Mouse (Mus musculus): ENCODE measurements around the gene Hoxa11. TPM values are rescaled to one million over a fixed set of nuclear protein-coding genes. Genes with fewer than 3 reads are reported as not detected.
A peak's percentile ranks its signal among the peaks of the same experiment; 100 is the strongest.

The Hoxa11 gene
- polyA plus RNA-seq, 1 experiment from 2014 or later = not detected

- Histone ChIP-seq H3K9ac (no peak overlapping the region), H3K4me3 (replicated peaks; ENCODE audit: low read length) (no peak overlapping the region), H3K4me2 (replicated peaks) (no peak overlapping the region), H3K27me3 (ENCODE audit: control insufficient read depth, insufficient read depth, low read length) (peaks cover 96% of the 10 kb centered on the region), H3K4me1 (replicated peaks; ENCODE audit: control insufficient read depth, insufficient read depth, low read length) (no peaks in the 10 kb centered on the region), H3K36me3 (replicated peaks; ENCODE audit: control insufficient read depth, insufficient read depth) (no peaks in the 10 kb centered on the region), H3K9me3 (ENCODE audit: control insufficient read depth, low read length) (no peaks in the 10 kb centered on the region), H3K27ac (no peak overlapping the region)
- no peak for ATAC-seq (ENCODE audit: low FRiP score)
- 3% methylated on average over 8 of the region's 8 CpGs for WGBS
- no peak for DNase-seq (ENCODE audit: low spot score)
Measured at GRCm38 (mm10) chr6:52275563-52276280, 30.1 kb upstream of the Hoxa11 start.

GRCm38 (mm10) chr6:52274576-52274975 lies 29.0 kb upstream of the Hoxa11 start:
- no peak for ATAC-seq (ENCODE audit: low FRiP score)
- Histone ChIP-seq H3K27ac (no peak overlapping the region), H3K36me3 (replicated peaks; ENCODE audit: control insufficient read depth, insufficient read depth) (no peaks in the 10 kb centered on the region), H3K9me3 (ENCODE audit: control insufficient read depth, low read length) (no peaks in the 10 kb centered on the region), H3K4me2 (replicated peaks) (no peak overlapping the region), H3K4me1 (replicated peaks; ENCODE audit: control insufficient read depth, insufficient read depth, low read length) (no peaks in the 10 kb centered on the region), H3K27me3 (ENCODE audit: control insufficient read depth, insufficient read depth, low read length) (peaks cover 96% of the 10 kb centered on the region), H3K4me3 (replicated peaks; ENCODE audit: low read length) (no peak overlapping the region), H3K9ac (no peak overlapping the region)
- under 1% methylated on average over 11 of the region's 11 CpGs for WGBS
- no peak for DNase-seq (ENCODE audit: low spot score)

- Histone ChIP-seq H3K9ac (no peak overlapping the region), H3K4me3 (replicated peaks; ENCODE audit: low read length) (no peak overlapping the region), H3K4me1 (replicated peaks; ENCODE audit: control insufficient read depth, insufficient read depth, low read length) (no peaks in the 10 kb centered on the region), H3K4me2 (replicated peaks) (no peak overlapping the region), H3K36me3 (replicated peaks; ENCODE audit: control insufficient read depth, insufficient read depth) (no peaks in the 10 kb centered on the region), H3K27ac (no peak overlapping the region), H3K9me3 (ENCODE audit: control insufficient read depth, low read length) (no peaks in the 10 kb centered on the region), H3K27me3 (ENCODE audit: control insufficient read depth, insufficient read depth, low read length) (peaks cover 97% of the 10 kb centered on the region)
- ATAC-seq (ENCODE audit: low FRiP score) = no peak
- WGBS = under 1% methylated on average over 20 of the region's 22 CpGs
- no peak for DNase-seq (ENCODE audit: low spot score)
Measured at GRCm38 (mm10) chr6:52273656-52274280, 28.2 kb upstream of the Hoxa11 start.

- Histone ChIP-seq H3K4me3 (replicated peaks; ENCODE audit: low read length) (no peak overlapping the region), H3K4me1 (replicated peaks; ENCODE audit: control insufficient read depth, insufficient read depth, low read length) (no peaks in the 10 kb centered on the region), H3K9me3 (ENCODE audit: control insufficient read depth, low read length) (no peaks in the 10 kb centered on the region), H3K9ac (no peak overlapping the region), H3K36me3 (replicated peaks; ENCODE audit: control insufficient read depth, insufficient read depth) (no peaks in the 10 kb centered on the region), H3K4me2 (replicated peaks) (no peak overlapping the region), H3K27ac (no peak overlapping the region), H3K27me3 (ENCODE audit: control insufficient read depth, insufficient read depth, low read length) (peaks cover 99% of the 10 kb centered on the region)
- no peak for ATAC-seq (ENCODE audit: low FRiP score)
- DNase-seq (ENCODE audit: low spot score) = no peak
- WGBS = 3% methylated on average over 22 of the region's 22 CpGs
Measured at GRCm38 (mm10) chr6:52272766-52273655, 27.4 kb upstream of the Hoxa11 start.

- H3K4me2 ChIP-seq (replicated peaks) = no peak overlapping the region
- DNase-seq (ENCODE audit: low spot score) = peak; percentile 84
- H3K4me3 ChIP-seq (replicated peaks; ENCODE audit: low read length) = no peak overlapping the region
- H3K36me3 ChIP-seq (replicated peaks; ENCODE audit: control insufficient read depth, insufficient read depth) = no peaks in the 10 kb centered on the region
- no peak overlapping the region for H3K27ac ChIP-seq
- H3K4me1 ChIP-seq (replicated peaks; ENCODE audit: control insufficient read depth, insufficient read depth, low read length) = no peaks in the 10 kb centered on the region
- ATAC-seq (ENCODE audit: low FRiP score) = peak; percentile 31; the same call in 1 of the 2 replicates
- H3K9me3 ChIP-seq (ENCODE audit: control insufficient read depth, low read length) = no peaks in the 10 kb centered on the region
- H3K9ac ChIP-seq = no peak overlapping the region
- WGBS = 5% methylated on average over 23 of the region's 23 CpGs
- H3K27me3 ChIP-seq (ENCODE audit: control insufficient read depth, insufficient read depth, low read length) = peaks cover 99% of the 10 kb centered on the region
Measured at GRCm38 (mm10) chr6:52270494-52271480, 25.2 kb upstream of the Hoxa11 start.

GRCm38 (mm10) chr6:52268756-52269155 lies 23.1 kb upstream of the Hoxa11 start:
- H3K36me3 ChIP-seq (replicated peaks; ENCODE audit: control insufficient read depth, insufficient read depth) = no peaks in the 10 kb centered on the region
- DNase-seq (ENCODE audit: low spot score) = no peak
- H3K27me3 ChIP-seq (ENCODE audit: control insufficient read depth, insufficient read depth, low read length) = peaks cover 99% of the 10 kb centered on the region
- no peak overlapping the region for H3K9ac ChIP-seq
- no peaks in the 10 kb centered on the region for H3K9me3 ChIP-seq (ENCODE audit: control insufficient read depth, low read length)
- H3K27ac ChIP-seq = no peak overlapping the region
- no peaks in the 10 kb centered on the region for H3K4me1 ChIP-seq (replicated peaks; ENCODE audit: control insufficient read depth, insufficient read depth, low read length)
- no peak overlapping the region for H3K4me3 ChIP-seq (replicated peaks; ENCODE audit: low read length)
- H3K4me2 ChIP-seq (replicated peaks) = no peak overlapping the region
- WGBS = 2% methylated on average over 3 of the region's 3 CpGs
- no peak for ATAC-seq (ENCODE audit: low FRiP score)

GRCm38 (mm10) chr6:52268341-52268740 lies 22.7 kb upstream of the Hoxa11 start:
- no peak overlapping the region for H3K27ac ChIP-seq
- H3K4me3 ChIP-seq (replicated peaks; ENCODE audit: low read length) = no peak overlapping the region
- no peak overlapping the region for H3K9ac ChIP-seq
- no peaks in the 10 kb centered on the region for H3K36me3 ChIP-seq (replicated peaks; ENCODE audit: control insufficient read depth, insufficient read depth)
- 1% methylated on average over 7 of the region's 7 CpGs for WGBS
- DNase-seq (ENCODE audit: low spot score) (no peak), ATAC-seq (ENCODE audit: low FRiP score) (no peak)
- H3K4me1 ChIP-seq (replicated peaks; ENCODE audit: control insufficient read depth, insufficient read depth, low read length) = no peaks in the 10 kb centered on the region
- no peak overlapping the region for H3K4me2 ChIP-seq (replicated peaks)
- peaks cover 99% of the 10 kb centered on the region for H3K27me3 ChIP-seq (ENCODE audit: control insufficient read depth, insufficient read depth, low read length)
- no peaks in the 10 kb centered on the region for H3K9me3 ChIP-seq (ENCODE audit: control insufficient read depth, low read length)

GRCm38 (mm10) chr6:52267691-52268090 lies 22.1 kb upstream of the Hoxa11 start:
- no peaks in the 10 kb centered on the region for H3K36me3 ChIP-seq (replicated peaks; ENCODE audit: control insufficient read depth, insufficient read depth)
- no peak for ATAC-seq (ENCODE audit: low FRiP score)

More at GRCm38 (mm10) chr6:52267691-52268090, 22.1 kb upstream of the Hoxa11 start:
- no peak for DNase-seq (ENCODE audit: low spot score)
- Histone ChIP-seq H3K9ac (no peak overlapping the region), H3K27ac (no peak overlapping the region), H3K4me2 (replicated peaks) (no peak overlapping the region), H3K9me3 (ENCODE audit: control insufficient read depth, low read length) (no peaks in the 10 kb centered on the region), H3K4me1 (replicated peaks; ENCODE audit: control insufficient read depth, insufficient read depth, low read length) (no peaks in the 10 kb centered on the region), H3K27me3 (ENCODE audit: control insufficient read depth, insufficient read depth, low read length) (peaks cover 99% of the 10 kb centered on the region), H3K4me3 (replicated peaks; ENCODE audit: low read length) (no peak overlapping the region)
- 10% methylated on average over 3 of the region's 3 CpGs for WGBS

Data from hindbrain, embryonic 14.5 days (tissue).